Mouse (Mus musculus): ENCODE results near the gene Tdrd12.
"Not testable (repeated sequence)": the region's sequence is repeated elsewhere in the genome, so short reads cannot be mapped to it uniquely, and the experiment has no call there.

The Tdrd12 gene

DNA sequence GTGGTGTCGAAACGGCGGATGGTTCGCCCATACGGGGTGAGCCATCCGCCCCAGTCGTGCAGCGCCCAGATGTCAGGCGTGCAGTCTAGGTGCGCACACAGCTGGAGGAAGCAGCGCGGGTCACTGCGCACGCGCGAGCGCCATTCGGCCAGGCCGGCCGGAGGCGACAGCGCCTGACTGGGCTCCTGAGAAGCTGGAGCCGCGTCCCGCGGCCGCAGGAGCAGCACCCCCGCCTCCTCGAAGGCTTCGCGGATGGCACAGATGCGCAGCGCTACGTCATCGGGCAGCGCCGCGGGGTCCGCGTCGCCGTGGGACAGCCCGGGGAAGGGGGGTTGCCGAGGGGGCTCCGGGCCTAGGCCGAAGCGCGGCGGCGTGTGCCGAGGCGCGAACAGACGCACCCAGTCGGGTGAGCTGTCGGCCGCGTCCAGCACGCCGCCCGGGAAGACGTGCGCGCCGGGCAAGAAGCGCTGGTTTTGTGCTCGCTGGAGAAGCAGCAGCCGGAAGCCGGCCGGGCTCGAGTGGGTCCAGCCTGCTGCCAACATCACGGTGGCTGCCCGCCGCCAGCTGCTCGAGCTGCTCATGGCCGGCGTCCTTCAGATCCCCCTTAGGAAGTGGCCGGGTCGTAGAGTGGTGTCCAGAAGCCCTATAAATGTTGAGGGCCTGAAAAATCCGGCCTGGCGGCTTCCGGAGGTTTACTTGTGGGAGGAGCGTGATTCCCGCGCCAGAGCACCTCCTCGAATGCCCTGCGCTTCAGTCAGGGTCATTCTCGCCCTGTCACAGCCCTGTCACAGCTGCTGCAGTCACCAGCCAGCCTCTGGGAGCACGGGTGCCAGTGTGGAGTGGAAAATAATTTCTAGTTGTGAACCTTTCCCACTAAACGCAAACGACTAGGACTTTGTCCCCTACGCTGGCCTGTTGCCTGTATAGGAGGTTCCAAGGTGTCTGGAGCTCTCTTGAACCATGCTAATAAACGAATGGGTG lies 18.0 kb upstream of the Tdrd12 start:
- peak; percentile 99 for DNase-seq

DNA sequence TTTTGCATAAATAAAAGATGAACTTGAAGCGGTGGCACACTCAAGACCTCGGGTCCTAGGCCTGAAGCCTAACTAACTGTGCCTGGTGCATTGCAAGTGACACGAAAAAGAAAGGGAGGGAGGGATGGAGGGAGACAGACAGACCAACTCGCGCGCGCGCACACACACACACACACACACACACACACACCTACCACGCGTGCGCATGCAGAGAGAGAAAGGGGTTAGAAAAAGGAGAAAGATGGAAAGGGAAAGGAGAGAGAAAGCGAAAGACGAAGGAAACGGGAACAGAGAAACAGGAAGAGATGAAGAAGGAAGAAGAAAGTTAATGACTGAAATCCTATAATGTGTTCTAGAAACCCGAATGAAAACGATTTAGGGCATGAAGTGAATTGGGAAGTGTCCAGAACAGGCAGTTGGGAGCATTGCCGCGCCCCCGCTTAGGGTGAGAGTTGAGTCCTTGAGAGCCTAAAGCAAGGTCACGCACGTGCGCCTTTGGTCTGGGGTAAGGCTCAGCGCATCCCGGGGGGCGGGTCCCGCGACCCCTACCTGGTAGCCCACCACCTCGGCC lies 17.1 kb upstream of the Tdrd12 start:
- no peak for DNase-seq

DNA sequence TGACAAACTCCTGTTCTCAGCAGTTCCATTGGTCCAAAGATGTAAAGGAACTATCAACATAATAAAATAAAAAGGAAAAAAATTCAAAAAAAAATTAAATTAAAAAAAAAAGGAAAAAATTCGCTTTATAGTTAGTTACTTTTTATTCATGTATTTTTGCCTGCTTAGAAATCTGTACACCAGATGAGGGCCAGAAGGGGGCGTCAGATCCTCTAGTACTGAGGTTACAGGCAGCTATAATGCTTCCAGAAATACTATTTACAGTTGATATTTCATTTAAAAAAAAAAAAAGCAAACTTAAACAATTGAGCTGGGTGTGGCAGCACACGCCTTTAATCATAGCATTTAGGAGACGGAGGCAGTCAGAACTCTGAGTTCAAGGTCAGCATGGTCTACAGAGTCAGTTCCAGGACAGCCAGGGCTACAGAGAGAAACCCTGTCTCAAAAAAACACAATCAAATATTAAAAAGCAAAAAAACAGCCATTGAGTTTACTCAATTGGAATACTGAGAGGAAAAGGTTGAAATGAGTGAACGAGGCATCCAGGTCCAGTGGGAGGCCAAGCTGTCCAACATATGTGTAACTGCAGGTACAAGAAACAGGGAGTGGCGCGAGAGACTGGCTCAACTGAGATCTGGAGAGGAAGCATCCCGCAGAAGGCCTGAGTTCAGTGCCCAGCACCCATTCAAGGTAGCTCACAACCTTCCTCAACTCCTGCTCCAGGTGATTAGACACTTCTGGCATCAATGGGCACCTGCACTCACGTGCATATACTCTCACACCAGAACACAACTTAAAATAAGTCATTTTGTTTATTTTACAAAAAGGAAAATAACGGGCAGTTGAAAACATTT lies 16.4 kb upstream of the Tdrd12 start:
- no peak for DNase-seq

DNA sequence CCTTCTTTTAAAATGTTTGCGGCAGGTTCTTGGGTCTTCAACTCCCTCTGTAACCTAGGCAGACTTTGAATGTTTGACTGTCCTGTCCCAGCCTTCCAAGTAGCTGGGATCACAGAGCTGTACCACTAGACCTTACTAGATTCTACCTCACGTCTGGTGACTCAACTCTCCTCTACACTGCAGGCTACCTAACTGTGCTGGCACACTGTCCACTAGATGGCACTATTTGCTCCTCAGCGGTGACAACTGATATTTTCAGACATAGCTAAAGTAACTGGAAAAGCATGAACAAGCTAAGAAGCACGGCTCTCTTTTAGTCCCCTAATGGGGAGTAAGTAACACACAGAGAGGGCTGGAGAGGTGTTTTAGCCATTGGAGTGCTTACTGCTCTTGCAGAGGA lies 8.3 kb upstream of the Tdrd12 start:
- no peak for DNase-seq

DNA sequence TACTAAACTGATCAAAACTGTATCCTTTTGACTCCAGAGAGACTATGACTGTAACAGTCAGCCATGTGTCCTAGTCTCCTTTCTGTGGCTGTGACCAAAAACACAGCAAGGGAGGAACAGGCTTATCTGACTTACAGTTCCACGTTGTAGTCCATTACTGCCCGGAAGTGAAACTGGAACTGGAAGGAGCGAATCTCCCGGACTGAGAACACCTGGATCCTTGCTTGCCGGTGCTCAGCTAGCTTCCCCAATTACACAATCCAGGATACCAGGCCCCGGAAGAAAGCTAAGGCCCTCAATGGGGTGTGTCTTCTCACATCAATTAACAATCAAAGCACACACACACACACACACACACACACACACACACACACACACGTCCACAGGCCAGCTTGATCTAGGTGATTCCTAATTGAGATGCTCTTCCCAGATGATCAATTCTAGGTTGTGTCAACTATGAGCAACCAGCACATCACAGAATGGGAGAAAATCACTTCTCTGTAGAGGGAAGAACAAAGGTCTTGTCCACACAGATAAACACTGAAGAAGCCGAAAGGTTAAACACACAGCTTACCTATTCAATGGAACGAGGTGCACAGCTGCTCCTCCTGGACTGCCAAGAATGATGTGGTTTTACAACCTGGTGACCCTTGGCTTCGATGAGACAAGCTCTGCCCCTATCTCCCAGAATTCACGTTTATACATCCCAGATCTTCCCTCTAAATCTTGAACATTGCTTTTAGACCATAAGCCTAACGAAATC lies 1.6 kb downstream of the Tdrd12 start:
- DNase-seq = peak; percentile 62

DNA sequence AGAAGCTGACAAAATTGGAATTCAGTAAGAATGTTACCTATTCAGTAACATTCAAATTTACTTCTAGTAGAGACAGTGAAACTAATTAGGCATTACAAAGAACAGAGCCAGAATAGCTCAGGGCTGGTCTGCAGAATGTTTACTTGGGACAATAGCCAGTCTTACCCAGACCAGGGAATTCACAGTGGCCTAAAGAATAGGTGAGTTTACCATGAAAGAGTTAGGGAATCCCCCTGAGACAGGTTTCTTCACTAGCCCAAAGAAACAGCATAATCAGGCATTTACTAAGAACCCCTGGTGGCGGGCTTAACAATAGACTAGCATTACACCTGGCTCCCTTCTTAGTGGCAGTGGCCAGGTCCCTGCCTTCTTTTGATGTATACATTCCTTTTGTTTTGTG lies 7.0 kb downstream of the Tdrd12 start:
- DNase-seq = not testable (repeated sequence)

DNA sequence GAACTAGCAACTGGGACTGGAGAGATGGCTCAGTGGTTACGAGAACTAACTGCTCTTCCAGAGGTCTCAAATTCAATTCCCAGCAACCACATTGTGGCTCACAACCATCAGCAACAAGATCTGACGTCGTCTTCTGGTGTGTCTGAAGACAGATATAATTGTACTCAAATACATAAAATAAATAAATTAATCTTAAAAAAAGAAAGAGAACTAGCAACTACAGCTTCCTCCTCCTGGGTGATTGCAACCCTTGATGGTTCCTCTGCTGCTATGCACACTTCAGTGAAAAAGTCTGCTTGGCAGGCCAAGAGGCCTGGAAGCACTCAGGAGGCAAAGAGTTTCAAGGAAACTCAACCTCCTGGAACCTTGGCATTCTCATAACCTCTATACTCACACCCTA lies 7.5 kb downstream of the Tdrd12 start:
- peak; percentile 61 for DNase-seq

DNA sequence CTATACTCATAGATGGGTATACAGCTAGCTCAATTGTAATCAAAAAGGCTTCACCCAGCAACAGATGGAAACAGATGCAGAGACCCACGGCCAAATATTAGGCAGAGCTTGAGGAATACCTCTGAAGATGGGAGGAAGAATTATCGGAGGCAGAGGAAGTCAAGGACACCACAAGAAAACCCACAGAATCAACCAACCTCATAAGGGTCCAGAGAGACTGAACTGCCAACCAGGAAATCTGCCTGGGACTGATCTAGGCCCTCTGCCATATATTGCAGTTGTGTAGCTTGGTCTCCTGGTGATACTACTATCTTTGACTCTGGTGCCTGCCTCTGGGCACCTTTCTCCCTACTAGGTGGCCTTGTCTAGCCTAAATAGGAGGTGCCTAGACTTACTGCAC lies 10.8 kb downstream of the Tdrd12 start:
- peak; percentile 1 for DNase-seq

DNA sequence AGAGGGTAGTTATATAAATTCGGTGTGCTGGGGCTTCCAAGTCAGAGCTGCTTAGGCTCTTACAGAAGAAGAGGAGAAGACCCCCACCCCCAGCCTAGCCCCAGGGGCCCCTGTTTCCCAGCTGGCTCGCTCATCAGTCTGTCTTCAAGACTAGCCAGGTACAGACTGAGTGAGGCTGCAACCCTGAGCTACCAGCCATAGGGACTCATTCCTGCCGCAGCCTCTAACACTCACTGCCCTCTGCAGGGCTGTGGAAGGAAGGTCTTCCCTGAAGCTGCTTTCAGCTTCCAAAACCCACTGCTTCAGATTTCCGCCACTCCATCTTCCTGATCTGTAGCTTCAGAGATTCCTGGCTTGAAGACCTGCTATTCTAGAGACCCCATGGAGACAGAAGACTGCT lies 35.5 kb downstream of the Tdrd12 start:
- DNase-seq = peak; percentile 72

DNA sequence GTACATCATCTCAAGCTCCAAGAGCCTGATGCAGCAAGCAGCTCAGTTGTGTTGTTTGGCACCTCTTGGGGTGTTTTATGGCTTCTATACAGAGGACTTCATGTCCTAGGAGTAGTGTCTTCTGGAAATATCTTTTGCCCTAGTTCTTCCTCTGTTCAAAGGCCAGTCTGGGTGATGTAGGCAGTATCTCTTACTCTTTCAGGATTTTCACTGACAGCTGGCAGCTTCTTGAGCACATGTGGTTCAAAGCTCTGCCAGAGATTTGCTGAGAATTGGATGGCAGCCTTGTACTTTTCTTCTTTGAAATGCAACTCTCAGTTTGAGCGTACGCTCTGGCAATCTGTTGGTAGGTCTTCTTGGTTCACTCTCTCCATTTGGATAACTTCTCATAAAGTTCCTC lies 40.0 kb downstream of the Tdrd12 start:
- no peak for DNase-seq

DNA sequence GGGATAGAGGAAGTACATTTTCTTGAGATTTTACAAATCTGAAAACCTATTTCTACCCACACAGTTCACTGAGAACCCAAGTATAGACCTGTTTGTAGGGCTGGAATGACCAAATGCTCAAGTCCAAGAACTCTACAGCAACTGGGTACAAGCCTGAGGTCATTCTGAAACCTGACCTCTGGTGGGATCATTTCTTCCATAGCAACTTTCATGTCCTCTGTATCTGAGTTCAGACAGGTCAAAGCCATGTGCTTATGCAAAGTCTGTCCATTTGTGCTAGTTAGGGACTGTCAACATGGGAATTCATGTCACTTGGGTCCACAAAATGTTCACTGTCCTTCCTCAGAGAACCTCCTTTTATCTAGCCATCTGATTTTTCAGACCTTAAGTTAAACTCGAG lies 46.5 kb downstream of the Tdrd12 start:
- no peak for DNase-seq

DNA sequence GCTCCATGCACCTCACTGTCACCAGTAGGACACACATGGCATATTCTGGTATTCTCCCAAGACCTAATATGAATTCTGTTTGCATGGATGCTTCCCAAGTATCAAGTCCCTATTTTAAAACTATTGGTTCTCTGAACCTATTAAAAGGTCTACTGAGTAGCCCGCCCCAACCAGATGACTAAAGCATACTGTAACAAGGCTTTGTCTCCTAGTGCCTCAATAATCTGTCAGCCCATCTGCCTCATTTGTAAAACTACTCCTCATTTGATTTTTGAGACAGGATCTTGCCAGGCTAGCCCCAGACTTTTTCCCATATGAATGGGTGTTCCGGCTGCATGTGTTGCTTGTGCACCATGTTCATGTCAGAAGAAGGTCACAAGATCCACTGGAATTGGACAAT lies 47.4 kb downstream of the Tdrd12 start:
- DNase-seq = no peak

DNA sequence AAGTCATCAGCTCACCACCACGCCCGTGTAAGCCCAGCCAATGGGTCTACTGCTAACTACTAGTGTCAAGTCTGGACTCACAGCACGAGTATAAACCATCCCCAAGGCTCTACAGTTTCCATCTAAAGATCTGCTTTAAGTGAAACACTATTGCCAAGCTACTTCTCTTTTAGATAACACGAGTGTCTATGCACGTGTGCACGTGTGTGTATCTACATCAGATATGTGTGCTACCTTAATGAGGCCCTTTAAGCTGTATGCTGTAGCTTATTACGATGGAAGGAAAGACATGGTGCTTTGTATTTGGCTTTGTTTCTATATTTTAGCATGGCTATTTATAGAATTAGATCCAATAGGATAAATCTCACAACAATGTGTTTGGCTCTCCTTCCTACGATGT lies 51.0 kb downstream of the Tdrd12 start:
- DNase-seq = no peak

DNA sequence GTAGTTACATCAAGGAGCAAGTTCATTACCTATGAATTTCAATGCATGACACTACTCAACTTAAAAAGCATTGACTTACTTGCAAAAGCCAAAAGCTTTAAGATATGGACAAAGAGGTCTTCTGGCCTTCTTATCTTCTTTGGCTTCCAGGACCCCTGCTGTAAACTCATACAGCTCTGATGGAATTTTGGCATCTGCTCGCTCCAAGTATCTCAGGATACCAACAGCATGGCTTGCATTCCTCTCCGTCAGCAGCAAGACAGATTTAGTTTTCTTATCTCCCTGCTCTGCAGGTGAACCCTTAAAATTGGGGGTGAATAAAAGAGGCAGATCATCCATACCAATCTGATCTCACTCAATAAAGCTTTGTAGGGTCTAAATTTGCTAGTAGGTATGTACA lies 52.4 kb downstream of the Tdrd12 start:
- DNase-seq = no peak

DNA sequence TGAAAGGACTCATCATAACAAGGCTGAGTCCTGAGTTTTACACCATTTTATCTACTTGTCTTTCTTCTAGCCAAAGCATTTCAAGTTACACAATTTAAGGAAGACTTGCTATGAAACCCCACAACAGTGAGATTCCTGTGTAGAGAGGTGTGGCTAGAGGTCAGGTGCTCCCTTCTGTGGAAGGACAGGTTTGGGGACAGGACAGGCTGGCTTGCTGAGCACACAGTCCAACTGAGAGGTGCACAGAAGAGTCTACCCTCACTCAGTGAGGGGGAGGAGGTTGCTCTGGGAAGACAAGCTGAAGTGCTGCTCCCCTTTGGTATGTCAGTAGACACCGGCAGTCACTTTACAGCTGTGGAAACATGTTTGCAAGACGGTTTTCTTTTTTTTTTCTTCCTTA lies 61.1 kb downstream of the Tdrd12 start:
- no peak for DNase-seq

DNA sequence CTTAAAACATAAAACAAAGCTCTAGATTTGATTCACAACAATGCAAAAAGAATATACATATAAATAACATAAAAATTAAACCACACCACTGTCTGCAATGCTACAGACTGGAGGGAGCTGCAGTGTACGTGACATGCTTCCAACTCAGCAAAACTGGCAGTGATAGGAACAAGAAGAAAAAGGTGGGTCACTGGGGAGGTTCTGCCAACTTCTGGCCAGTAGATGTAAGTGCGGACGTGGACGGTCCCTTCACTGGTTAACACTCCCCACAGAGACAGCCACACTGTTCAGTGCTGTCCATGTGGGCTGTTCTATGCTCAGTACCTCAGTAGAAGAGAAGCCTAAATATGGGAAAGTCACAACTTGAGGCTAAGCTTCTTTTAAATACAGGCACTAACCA lies 66.8 kb downstream of the Tdrd12 start:
- DNase-seq = no peak

DNA sequence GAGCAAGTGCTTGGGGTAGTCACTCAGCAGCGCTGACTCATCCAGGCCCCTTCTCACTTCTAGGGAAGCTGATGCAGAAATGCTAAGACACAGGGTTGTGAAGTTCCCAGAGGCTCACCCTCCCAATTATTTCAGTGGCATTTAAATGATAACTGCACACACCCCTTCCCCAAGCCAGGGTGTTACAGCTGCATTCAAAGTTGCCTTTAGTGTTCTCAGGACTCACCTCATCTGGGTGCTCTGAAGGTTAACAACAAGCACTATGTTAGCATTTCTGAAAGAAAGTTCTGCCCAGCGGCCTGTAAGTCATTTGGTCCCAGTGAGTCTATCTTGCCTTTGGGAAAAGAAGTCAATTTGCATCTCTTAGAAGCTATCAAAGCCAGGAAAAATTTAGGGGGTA lies 69.7 kb downstream of the Tdrd12 start:
- no peak for DNase-seq

DNA sequence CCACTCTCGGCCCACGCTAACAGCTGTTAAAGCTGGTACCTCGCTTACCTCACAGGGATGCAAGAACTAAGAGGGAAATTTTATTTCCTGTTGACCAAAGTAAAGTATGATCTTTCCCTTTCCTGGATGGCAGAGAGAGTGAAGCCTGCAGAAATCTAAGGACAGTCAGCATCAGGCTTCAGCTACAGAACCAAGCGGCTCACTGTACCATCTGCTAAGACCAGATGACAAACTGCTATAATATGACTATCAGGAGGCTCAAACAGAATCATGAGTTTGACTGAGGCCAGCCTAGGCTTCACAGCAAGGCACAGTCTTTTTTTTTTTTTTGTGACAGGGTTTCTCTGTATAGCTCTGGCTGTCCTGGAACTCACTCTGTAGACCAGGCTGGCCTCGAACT lies 72.5 kb downstream of the Tdrd12 start:
- DNase-seq = no peak

DNA sequence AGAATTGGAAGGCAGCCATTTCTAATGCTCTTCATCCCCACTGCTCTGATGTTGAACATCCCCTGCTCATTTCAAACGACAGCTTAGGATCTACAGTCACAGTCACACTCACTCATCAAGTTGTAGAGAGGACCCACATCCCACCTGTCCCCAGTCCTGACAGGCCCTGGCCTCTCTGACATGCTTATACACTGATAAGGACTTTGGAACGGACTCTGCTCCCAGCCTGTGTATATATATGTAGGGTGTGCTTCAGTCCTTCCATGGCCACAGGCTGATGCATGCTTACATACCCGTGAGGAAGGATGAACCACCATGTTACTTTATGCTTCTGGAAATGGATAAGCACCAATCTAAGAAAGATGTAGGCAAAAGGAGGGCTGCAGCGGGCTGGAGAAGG lies 76.6 kb downstream of the Tdrd12 start:
- no peak for DNase-seq

DNA sequence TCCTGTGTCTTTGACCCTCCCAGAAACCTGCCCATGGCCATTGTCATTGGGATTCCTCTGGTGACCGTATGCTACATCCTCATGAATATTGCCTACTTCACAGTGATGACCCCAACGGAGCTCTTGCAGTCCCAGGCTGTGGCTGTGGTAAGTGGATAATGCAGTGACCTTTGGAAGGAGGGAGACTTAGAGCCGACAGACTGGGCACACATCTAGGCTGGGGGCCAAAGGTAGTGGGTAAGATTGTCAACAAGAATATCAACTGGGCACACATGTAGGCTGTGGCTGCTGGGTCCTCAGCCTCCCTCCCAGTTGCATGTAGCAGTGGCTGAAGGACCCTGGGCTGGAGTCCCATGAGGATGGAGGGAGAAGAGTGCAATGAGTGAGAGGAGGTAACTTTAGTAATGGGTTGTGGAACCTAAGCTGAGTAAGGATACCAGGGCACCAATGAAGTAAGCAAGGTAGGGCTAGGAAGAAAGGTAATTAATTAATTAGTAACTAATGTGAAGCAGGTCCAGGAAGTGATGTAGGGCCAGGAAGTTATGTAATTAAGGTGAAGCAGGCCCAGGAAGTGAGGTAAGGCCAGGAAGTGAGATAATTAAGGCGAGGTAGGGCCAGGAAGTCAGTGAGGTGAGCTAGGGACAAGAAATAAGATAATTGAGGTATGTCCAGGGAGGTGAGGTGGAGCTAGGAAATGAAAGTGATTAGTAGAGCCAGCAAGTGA lies 81.3 kb downstream of the Tdrd12 start:
- no peak for DNase-seq

DNA sequence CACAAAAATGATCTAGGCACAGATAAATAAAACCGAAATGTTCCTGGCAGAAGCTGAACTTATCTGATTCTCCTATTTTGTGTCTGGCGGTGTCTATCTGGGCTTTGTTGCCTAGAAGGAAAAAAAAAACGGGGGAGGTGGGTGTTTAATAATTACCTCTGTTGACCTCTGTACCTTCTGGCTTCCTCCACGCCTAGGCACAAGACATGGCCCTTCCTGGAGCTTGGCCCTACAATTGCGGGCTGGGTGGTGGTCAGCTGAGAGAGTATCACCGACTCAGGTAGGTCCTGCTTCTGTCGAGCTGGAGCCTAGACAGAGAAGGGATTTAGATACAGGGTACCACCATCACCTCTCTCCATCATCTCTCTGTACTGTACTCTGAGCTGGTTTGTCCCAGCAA lies 88.7 kb downstream of the Tdrd12 start:
- no peak for DNase-seq

Data from heart, adult 11 months (tissue).